ENCODE assay signal across 10 mouse cellular contexts in genomic region chr14:45364211-45365195, GRCm38 (mm10). TPM values are rescaled to one million over a fixed set of nuclear protein-coding genes. Genes with fewer than 3 reads are reported as not detected.
DNase-seq lines count a peak whose midpoint lies in the region; ATAC-seq and TF ChIP-seq lines count a peak whose summit lies in the region.
"Had no signal": no experiment of that assay in that cellular context is flagged by ENCODE, and none has a peak within 500 bp of the region (broad histone marks: within the 10 kb centered on the region; RNA-seq: fewer than 3 reads in every experiment).

No protein-coding gene starts in this region.

- TF ChIP-seq CTCF in hindbrain, postnatal 0 days (IDR thresholded peaks at IDR 0.05; ENCODE audit: low read depth): no peak

- H3K4me1 ChIP-seq in forebrain, embryonic 14.5 days (ENCODE audit: control insufficient read depth, insufficient read depth, low read length): 0 out of 2 replicates have a peak, but pooled peaks cover 3% of the 10 kb centered on the region
- H3K4me1 ChIP-seq in hindbrain, postnatal 0 days (ENCODE audit: insufficient read depth, low read length): no peaks in the 10 kb centered on the region

- peak; percentile 82 for ATAC-seq in forebrain, embryonic 14.5 days
- ATAC-seq in hindbrain, postnatal 0 days: peak; percentile 92

- 53% methylated on average over 16 of the region's 16 CpGs for WGBS in forebrain, embryonic 14.5 days
- 45% methylated on average over 16 of the region's 16 CpGs for WGBS in hindbrain, postnatal 0 days

- H3K4me3 ChIP-seq in forebrain, embryonic 14.5 days (ENCODE audit: low read depth, low read length): no peak overlapping the region
- no peak overlapping the region for H3K4me3 ChIP-seq in hindbrain, postnatal 0 days (ENCODE audit: low read length)
- H3K4me3 ChIP-seq: liver, embryonic 15.5 days had no signal

- no peaks in the 10 kb centered on the region for H3K9me3 ChIP-seq in forebrain, embryonic 14.5 days (replicated peaks; ENCODE audit: control insufficient read depth, low read length)
- no peaks in the 10 kb centered on the region for H3K9me3 ChIP-seq in hindbrain, postnatal 0 days (ENCODE audit: low read length)
- H3K9me3 ChIP-seq: G1E; liver, embryonic 15.5 days had no signal

- no peaks in the 10 kb centered on the region for H3K27me3 ChIP-seq in forebrain, embryonic 14.5 days (replicated peaks; ENCODE audit: control insufficient read depth, insufficient read depth, low read length)
- H3K27me3 ChIP-seq in hindbrain, postnatal 0 days (ENCODE audit: insufficient read depth, low read length): no peaks in the 10 kb centered on the region
- H3K27me3 ChIP-seq: liver, embryonic 15.5 days had no signal

- peak; percentile 54 for DNase-seq in kidney, adult 11 months
- DNase-seq in kidney, postnatal 14 days: no peak
- DNase-seq in adrenal gland, postnatal 36 days: peak; percentile 15 to 63
- DNase-seq in forebrain, embryonic 14.5 days (ENCODE audit: low spot score): peak; percentile 66
- DNase-seq in hindbrain, postnatal 0 days (ENCODE audit: low spot score): peak; percentile 82
- DNase-seq in testis, postnatal 10 days (ENCODE audit: low spot score): no peak
- no peak for DNase-seq in spleen, adult 12 weeks (ENCODE audit: low spot score)
- DNase-seq in B cell, adult 2 months: no peak

- peak overlapping the region; percentile 24; the same call in 1 of the 2 replicates for H3K4me2 ChIP-seq in forebrain, embryonic 14.5 days (ENCODE audit: low read length)
- H3K4me2 ChIP-seq in hindbrain, postnatal 0 days (ENCODE audit: low read depth, low read length): peak overlapping the region; percentile 21; the same call in 1 of the 2 replicates
- H3K4me2 ChIP-seq: liver, embryonic 15.5 days had no signal

- H3K36me3 ChIP-seq in forebrain, embryonic 14.5 days (ENCODE audit: control insufficient read depth, insufficient read depth, low read length): peaks cover 4% of the 10 kb centered on the region; the same call in 1 of the 2 replicates
- H3K36me3 ChIP-seq in hindbrain, postnatal 0 days (ENCODE audit: insufficient read depth, low read length): peaks cover 4% of the 10 kb centered on the region

- peak overlapping the region; percentile 35 for H3K9ac ChIP-seq in forebrain, embryonic 14.5 days (ENCODE audit: low read length)
- no peak overlapping the region for H3K9ac ChIP-seq in hindbrain, postnatal 0 days (replicated peaks; ENCODE audit: low read length)
- H3K9ac ChIP-seq: liver, embryonic 15.5 days had no signal

- peak overlapping the region; percentile 71 for H3K27ac ChIP-seq in forebrain, embryonic 14.5 days (ENCODE audit: low read depth, low read length)
- peak overlapping the region; percentile 71 for H3K27ac ChIP-seq in hindbrain, postnatal 0 days
- H3K27ac ChIP-seq: liver, embryonic 15.5 days had no signal

RNA-seq across cellular contexts. Expression of gene Styx, which starts 13.6 kb away (rescaled TPM):
- total RNA-seq in adrenal gland, postnatal 36 days (2021): 10 to 100 TPM; 25.2 to 29.8 TPM
- 47.5 and 57.5 TPM in 2 replicates for polyA plus RNA-seq in forebrain, embryonic 14.5 days (2014; fragmentation: Nextera tagmentation; extraction: Ambion mirVana)
- 20.7 and 22.7 TPM in 2 replicates for total RNA-seq in hindbrain, postnatal 0 days (2014; rRNA removed)
- polyA plus RNA-seq in hindbrain, postnatal 0 days (2015; fragmentation: Nextera tagmentation; extraction: Ambion mirVana): 72.4 and 73.7 TPM in 2 replicates

RNA-seq across cellular contexts. Expression of gene Psmc6, which starts 34.9 kb away (rescaled TPM):
- 100 to 1,000 TPM; 124 to 134 TPM for total RNA-seq in adrenal gland, postnatal 36 days (2021)
- polyA plus RNA-seq in forebrain, embryonic 14.5 days (2014; fragmentation: Nextera tagmentation; extraction: Ambion mirVana): 218 and 228 TPM in 2 replicates
- total RNA-seq in hindbrain, postnatal 0 days (2014; rRNA removed): 65.0 and 72.6 TPM in 2 replicates
- 136 and 144 TPM in 2 replicates for polyA plus RNA-seq in hindbrain, postnatal 0 days (2015; fragmentation: Nextera tagmentation; extraction: Ambion mirVana)

RNA-seq across cellular contexts. Expression of gene Gnpnat1, which starts 40.2 kb away (rescaled TPM):
- total RNA-seq in adrenal gland, postnatal 36 days (2021): 10 to 100 TPM; 31.1 to 35.8 TPM
- 26.4 and 29.5 TPM in 2 replicates for polyA plus RNA-seq in forebrain, embryonic 14.5 days (2014; fragmentation: Nextera tagmentation; extraction: Ambion mirVana)
- total RNA-seq in hindbrain, postnatal 0 days (2014; rRNA removed): 12.7 and 13.9 TPM in 2 replicates
- polyA plus RNA-seq in hindbrain, postnatal 0 days (2015; fragmentation: Nextera tagmentation; extraction: Ambion mirVana): 21.1 and 21.5 TPM in 2 replicates

RNA-seq across cellular contexts. Expression of gene Ero1l, which starts 45.9 kb away (rescaled TPM):
- 10 to 100 TPM; 29.6 to 43.5 TPM for total RNA-seq in adrenal gland, postnatal 36 days (2021)
- 19.4 and 23.0 TPM in 2 replicates for polyA plus RNA-seq in forebrain, embryonic 14.5 days (2014; fragmentation: Nextera tagmentation; extraction: Ambion mirVana)
- 15.7 and 18.7 TPM in 2 replicates for total RNA-seq in hindbrain, postnatal 0 days (2014; rRNA removed)
- polyA plus RNA-seq in hindbrain, postnatal 0 days (2015; fragmentation: Nextera tagmentation; extraction: Ambion mirVana): 23.3 and 25.7 TPM in 2 replicates

Comparison
In these comparisons a context has a peak if more than half of its experiments do, and no peak if none do; other contexts are left out.
1. DNase-seq: peak in kidney, adult 11 months (single experiment), adrenal gland, postnatal 36 days (2 of 2), forebrain, embryonic 14.5 days (single experiment) and hindbrain, postnatal 0 days (single experiment); none in kidney, postnatal 14 days (single experiment), testis, postnatal 10 days (single experiment), spleen, adult 12 weeks (single experiment) and B cell, adult 2 months (0 of 2).